Mouse (Mus musculus) adrenal gland, adult 18-20 months (tissue): ENCODE data around the gene Tle2. TPM values are rescaled to one million over a fixed set of nuclear protein-coding genes. Genes with fewer than 3 reads are reported as not detected.

Experiments used
- DNase-seq, 2 experiments: peaks; one replicate each; pipeline ENCODE4 v3.0.0; 2021 to 2022; ENCODE audit warnings: low spot score in 2 of 2
- long read RNA-seq, 2 experiments: library from polyadenylated mRNA; stranded (forward); transcript quantifications; one replicate each; pipeline ENCODE4 v2.0.0; 2021
- total RNA-seq, 2 experiments: library from RNA; stranded (reverse); gene quantifications; 1 replicate in 1 of 2; 2 replicates in 1 of 2; pipeline ENCODE4 v1.2.3; 2021

The Tle2 gene
- 10 to 100 TPM; 58.2 to 65.6 TPM for total RNA-seq
- long read RNA-seq, experiment 1, partial matches to known transcripts: 14 of 50 reads
- long read RNA-seq, experiment 1, other reads (novel, unspliced or antisense): 34 of 50 reads
- long read RNA-seq, experiment 2, partial matches to known transcripts: 10 of 25 reads
- long read RNA-seq, experiment 2, other reads (novel, unspliced or antisense): 15 of 25 reads

DNA sequence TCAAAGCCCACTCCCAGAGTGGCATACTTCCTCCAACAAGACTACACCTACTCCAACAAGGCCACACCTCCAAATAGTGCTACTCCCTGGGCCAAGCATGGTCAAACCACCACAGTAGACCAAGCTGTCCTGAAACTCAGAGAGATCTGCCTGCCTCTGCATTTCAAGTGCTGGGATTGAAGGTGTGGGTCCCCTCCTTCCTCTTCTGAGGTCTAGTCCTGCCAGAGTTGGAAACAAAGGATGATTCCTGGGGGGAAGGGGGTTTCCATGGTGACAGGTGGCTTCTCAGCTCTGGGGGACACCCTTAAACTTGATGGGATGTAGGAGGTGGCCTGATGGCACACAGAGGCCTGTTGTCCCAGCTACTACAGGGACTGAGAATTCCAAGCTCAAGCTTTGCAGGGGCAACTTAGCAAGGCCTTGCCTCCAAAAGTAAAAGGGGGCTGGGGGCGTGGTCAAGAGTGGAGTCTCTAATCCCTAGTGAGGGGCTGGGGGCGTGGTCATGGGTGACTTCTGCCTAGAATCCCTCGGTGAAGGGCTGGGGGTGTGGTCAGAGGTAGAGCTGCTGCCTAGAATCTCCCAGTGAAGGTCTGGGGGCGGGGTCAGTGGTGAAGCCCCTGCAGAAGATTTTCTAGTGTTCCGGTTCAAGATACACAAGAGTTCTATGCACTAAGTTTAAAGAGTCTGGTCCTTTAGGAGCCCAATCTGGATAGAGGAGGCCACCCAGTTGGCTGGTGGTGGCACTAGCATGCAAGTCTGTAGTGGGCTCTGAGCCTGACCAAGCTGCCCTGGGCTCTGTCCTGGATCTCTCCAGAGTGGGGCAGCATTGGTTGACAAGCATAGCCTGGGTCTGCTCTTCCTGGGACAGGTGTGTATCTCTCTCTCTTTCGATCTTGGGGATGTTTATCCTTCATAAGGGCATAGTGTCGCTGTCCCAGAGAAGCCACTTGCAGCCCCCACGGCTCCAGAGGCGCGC lies at the start of gene Tle2:
Gene Tle2, plus strand, starts transcription at position 481 of the 976 bp plus-strand sequence.
- no peak for DNase-seq

DNA sequence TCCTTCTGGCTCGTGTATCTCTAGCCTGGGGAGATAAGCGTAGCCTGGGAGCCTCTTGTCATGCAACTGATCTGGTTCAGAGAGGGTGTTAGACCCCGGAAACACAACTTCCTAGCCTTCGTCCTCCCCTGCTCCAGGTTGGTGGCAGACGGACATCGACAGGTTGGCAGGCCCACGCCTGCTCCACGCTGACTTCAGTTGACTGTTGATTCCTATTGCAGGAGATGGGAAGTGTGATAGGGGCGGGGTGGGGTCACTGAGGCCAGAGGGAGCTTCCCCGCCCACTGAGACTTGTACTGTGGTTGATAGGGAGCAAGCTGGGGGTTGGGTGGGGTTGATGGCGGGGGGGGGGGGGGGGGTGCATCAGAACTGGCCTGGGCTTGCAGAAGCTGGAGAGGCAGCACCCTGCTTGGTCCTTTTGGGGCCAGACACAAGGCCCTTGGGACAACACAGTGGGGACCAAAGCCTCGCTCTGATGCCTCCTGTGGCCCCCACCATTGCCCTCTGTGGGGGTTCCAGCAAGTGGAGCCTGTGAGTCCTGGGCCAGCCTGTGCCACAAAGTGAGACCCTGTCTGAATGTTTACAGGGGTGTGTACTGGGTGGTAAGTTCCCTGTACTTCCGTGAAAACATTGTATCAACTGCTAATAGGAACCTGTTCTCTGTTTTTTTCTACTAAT lies 49.2 kb upstream of the Tle2 start:
- no peak for DNase-seq

GRCm38 (mm10) chr10:81526779-81527178 lies 47.6 kb upstream of the Tle2 start:
- peak; percentile 89 to 95 for DNase-seq

DNA sequence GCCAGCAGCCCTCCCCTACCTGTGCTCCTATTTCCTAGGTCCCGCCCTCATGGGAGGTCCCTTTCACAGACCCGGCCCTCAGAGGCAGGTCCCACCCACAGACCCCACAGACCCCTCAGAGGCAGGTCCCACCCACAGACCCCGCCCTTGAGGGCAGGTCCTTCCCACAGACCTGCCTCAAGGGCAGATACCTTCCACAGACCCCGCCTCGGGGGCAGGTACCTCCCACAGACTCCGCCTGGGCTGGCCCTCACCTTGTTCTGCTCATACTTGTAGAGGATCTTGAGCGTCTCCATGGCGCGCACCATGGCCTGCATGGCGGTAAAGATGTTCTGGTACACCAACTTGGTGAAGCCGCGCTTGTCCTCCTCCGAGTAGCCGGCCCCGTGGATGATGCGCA lies 39.5 kb upstream of the Tle2 start:
- DNase-seq: no peak

DNA sequence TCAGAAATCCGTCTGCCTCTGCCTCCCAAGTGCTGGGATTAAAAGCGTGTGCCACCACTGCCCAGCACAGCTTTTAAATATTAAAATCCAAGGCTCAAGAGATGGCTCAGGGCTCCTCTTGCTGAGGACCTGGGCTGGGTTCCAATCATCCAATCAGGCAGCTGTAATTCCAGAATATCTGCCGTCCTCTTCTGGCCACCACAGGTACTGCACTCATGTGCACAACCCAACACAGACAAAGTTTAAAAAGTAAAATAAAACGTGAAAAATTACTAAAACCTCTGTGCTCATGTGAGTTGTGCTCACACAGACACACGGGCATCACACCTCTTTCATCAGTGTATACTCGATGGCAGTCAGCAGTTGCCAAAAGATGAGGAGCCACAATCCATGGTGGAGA lies 37.6 kb upstream of the Tle2 start:
- DNase-seq: no peak

DNA sequence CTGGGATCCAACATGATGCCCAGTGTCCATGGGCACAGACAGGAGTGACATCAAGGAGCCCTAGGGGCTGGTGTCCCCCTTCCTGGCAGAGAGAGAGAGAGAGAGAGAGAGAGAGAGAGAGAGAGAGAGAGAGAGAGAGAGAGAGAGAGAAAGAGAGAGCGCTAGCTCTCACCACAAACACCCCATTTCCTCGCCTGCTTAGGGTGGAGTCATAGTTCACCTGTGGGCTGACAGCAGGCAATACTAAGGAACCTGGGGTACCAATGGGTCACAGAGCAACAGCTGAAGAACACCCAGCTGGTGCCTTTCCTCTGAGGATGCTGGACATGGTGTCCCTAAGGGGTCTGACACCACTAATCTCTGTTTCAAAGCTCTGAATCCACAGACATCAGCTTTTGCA lies 36.9 kb upstream of the Tle2 start:
- no peak for DNase-seq

DNA sequence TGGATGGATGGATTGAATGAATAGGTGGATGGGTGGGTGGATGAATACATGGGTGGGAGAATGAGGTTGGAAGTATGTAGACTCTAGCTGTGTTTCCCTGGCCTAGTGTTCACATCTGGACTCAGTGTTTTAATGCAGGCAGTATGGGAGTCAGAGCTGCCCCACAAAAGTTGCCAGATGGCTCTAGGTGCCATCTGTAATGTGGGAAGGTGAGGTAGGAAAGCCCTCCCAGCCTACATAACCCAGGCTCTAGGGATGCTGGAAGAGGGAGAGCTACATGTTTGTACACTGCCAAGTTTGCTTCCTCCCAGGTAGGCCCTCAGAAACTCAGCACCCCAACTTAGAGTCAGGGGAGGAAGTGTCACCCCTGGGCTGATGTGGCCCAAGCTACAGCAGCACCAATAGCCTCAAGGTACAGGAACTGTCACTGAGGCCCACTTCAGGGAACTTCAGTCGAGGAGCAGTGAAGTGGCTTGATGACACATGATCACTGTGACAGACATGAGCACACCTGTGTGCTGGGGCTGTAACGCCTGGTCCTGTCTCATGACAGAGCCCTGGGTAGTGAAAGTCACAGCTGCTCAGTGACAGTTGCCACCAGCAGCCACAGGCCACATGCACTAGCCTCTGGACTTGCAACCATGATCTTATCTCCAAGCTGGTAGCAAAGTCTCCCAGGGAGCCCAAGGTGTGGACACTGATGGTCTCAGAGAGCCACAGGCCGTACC lies 35.9 kb upstream of the Tle2 start:
- DNase-seq: no peak

DNA sequence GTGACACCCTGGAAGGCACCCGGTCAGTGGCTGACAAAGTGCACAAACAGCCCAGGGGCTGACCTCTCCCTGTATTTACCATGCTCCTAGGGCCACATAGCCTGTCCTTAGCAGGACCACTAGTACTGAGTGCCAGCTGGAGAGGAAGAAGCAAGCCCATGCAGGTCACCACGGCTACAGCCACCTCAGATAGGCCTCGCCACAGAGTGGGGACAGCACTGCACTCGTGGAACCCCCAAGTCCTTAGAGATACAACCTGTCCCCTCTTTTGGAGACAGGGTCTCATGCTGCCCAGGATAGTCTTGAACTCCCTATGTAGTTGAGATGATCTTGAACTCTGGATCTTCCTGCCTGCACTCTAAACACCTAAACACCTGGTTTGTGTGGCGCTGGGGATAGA lies 33.0 kb upstream of the Tle2 start:
- no peak for DNase-seq

DNA sequence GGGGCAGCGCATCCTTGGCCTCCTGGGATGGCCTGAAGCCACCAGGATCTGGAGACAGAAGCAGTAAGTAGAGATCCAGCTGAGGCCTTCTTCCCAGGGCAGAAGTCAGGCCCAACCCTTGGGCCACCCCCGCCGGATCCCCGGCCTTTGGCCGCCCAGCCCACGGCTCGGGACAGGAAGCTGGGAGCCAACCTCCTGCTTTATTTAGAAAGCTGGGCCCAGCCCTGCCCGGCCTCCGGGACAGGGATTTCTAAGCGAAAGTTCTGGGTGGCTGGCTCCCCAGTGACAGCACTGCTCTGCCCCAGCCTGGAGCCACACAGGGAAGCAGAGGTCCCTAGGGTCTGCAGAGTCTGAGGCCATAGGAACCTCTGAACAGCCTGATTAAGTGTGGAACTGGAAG lies 32.6 kb upstream of the Tle2 start:
- peak in 1 of 2 experiments; percentile 56 for DNase-seq

DNA sequence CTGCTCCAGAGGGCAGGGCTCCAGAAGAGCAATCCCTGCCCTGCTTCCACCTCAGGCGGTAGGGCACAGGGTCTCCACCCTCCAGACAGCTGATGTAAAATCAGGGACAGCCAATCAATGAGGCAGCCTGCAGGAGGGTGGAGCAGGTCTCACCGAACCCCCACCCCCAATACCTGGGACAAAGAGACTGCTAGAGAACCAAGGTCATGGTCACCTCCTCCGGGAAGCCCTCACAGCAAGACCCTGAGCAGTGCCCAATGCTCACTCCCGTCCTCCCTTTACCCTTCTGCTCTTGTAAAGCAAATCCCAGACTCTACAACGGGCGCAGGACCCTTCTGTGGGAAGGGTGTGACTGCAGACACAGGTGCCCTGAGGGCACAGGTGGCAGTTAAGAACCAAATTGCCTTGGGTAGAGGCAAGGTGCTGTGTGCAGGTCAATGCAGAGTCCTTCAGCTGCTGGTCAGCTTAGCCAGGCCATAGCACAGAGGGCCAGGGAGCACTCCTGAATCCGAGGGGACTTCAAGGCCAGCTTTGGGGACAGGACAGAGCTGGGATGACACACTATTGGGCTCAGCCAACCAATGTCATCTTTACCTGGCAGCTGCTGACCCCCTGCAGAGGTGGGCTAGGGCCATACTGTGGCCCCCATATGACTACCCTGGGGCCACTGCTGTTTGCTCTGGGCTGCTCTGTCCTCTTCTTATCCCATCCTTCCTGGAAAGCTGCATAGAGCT lies 31.5 kb upstream of the Tle2 start:
- DNase-seq: no peak

GRCm38 (mm10) chr10:81543633-81544032 lies 30.7 kb upstream of the Tle2 start:
- DNase-seq: no peak

- DNase-seq: no peak
Measured at GRCm38 (mm10) chr10:81544296-81545160, 29.8 kb upstream of the Tle2 start.

DNA sequence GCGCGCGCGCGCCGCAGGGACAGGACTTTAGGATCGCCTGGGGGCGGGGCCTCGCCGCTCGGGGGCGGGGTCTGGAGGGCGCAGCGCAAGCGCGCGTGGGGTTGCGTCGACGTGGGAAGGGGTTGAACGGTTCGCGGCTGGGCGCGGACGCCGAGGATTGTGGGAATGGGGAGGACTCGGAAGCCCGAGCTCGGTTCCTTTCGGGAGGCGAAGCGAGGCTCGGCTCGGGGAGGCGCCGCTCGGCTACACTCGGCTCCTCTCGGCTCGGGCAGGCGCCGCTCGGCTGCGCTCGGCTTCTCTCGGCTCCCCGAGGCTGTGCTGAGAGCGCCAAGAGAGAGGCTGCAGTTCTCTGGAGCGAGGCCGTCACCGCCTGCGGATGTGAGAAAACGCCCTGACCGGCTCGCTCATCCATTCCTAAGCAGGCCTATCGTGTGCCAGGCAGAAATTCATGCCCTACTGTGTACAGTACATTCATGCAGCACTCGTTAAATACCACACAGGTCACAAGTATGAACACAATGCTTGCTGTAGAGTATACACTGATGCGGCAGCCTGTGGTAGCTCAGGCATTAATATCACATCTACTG lies 29.1 kb upstream of the Tle2 start, which contains the start of gene Gna11:
Gene Gna11, minus strand, starts transcription at position 30 of the 587 bp plus-strand sequence.
- peak; percentile 99 to 100 for DNase-seq

DNA sequence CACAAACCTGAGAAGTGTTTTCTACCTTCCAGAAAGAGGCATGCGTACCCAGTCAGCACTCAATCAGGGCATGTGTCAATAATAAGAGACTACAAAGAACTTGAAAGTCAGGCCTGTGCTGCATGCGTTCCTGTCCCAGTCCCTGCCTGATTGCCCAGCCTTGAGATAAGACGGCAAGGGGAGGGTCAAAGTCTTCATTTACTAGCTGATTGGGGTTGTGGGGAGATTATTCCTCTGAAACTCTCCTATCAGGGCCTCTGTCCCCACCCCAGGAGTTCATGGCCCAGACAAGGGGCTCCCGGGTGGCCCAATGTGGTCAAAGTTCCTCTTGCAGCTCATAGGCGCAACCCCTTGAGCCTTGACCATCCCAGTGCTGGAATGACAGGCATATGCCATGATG lies 28.0 kb upstream of the Tle2 start:
- no peak for DNase-seq

- DNase-seq: no peak
Measured at GRCm38 (mm10) chr10:81546788-81547571, 27.4 kb upstream of the Tle2 start.

- no peak for DNase-seq
Measured at GRCm38 (mm10) chr10:81548944-81549343, 25.4 kb upstream of the Tle2 start.

DNA sequence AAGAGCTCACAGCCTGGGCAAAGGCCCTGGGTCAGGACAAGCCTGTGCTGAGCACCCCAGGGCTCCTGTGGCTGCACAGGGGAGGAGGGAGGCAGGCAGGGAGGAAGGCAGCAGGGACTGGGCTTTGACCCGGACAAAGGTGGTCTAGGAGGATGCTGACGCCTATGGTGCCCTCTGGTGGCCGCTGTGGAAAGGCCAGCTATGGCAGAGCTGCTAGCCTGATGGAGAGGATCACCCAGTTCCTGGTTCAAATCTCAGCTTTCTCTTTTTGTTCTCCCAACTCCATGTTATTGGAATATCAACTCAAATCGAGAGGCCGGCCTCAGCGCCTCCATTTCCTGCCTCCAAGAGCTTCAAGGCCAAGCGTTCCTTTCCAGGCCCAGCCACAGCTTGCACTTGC lies 24.1 kb upstream of the Tle2 start:
- peak in 1 of 2 experiments; percentile 76 for DNase-seq

- peak; percentile 67 to 76 for DNase-seq
Measured at GRCm38 (mm10) chr10:81551597-81552102, 22.7 kb upstream of the Tle2 start.
